Mouse (Mus musculus) embryonic facial prominence, embryonic 15.5 days (tissue): ENCODE data around the gene Pou3f1. TPM values are rescaled to one million over a fixed set of nuclear protein-coding genes. Genes with fewer than 3 reads are reported as not detected.
A peak's percentile ranks its signal among the peaks of the same experiment; 100 is the strongest.

Source experiments
- ATAC-seq: fragments of 200-750 bp; cut with Nextera tagmentation; 2 replicates; pipeline ENCODE4 v1.8.0; 2017; ENCODE audit warnings: low read depth, moderate TSS enrichment; ENCODE audit not compliant: insufficient number of reproducible peaks, low FRiP score, low TSS enrichment
- H3K27ac ChIP-seq: fragments of 300-500 bp; sonication (generic); replicated peaks from 2 replicates; pipeline ENCODE4 v1.5.1; 2015; ENCODE audit warnings: mild to moderate bottlenecking, inconsistent platforms
- H3K27me3 ChIP-seq: fragments of 300-500 bp; sonication (generic); 2 replicates; pipeline ENCODE4 v1.6.1; 2015; ENCODE audit warnings: inconsistent platforms
- H3K36me3 ChIP-seq: fragments of 300-500 bp; sonication (generic); 2 replicates; pipeline ENCODE4 v1.6.1; 2015; ENCODE audit warnings: mild to moderate bottlenecking, inconsistent platforms
- H3K4me1 ChIP-seq: fragments of 300-500 bp; sonication (generic); 2 replicates; pipeline ENCODE4 v1.6.1; 2015; ENCODE audit warnings: inconsistent platforms
- H3K4me2 ChIP-seq: fragments of 300-500 bp; sonication (generic); replicated peaks from 2 replicates; pipeline ENCODE4 v1.6.1; 2015; ENCODE audit warnings: mild to moderate bottlenecking, inconsistent platforms
- H3K4me3 ChIP-seq: fragments of 300-500 bp; sonication (generic); replicated peaks from 2 replicates; pipeline ENCODE4 v1.5.1; 2015; ENCODE audit warnings: mild to moderate bottlenecking, inconsistent platforms
- H3K9ac ChIP-seq: fragments of 300-500 bp; sonication (generic); 2 replicates; pipeline ENCODE4 v1.6.1; 2015; ENCODE audit warnings: inconsistent platforms
- H3K9me3 ChIP-seq: fragments of 300-500 bp; sonication (generic); replicated peaks from 2 replicates; pipeline ENCODE4 v1.6.1; 2016; ENCODE audit warnings: inconsistent platforms
- whole genome bisulfite sequencing: fragments of 180-500 bp; shearing (Covaris S2); methylation state at CpG from one replicate; pipeline ENCODE4 v1.1.7; 2015; 5-methylcytosine and 5-hydroxymethylcytosine counted together
- polyA plus RNA-seq: library from polyadenylated mRNA; unstranded; fragments of >200 nt; fragmentation: Nextera tagmentation; extraction: Ambion mirVana; gene quantifications from 2 replicates; pipeline ENCODE4 v1.2.1, GENCODE M21; 2015

Gene Pou3f1
- polyA plus RNA-seq, 1 experiment from 2014 or later, result 4.4 TPM

DNA sequence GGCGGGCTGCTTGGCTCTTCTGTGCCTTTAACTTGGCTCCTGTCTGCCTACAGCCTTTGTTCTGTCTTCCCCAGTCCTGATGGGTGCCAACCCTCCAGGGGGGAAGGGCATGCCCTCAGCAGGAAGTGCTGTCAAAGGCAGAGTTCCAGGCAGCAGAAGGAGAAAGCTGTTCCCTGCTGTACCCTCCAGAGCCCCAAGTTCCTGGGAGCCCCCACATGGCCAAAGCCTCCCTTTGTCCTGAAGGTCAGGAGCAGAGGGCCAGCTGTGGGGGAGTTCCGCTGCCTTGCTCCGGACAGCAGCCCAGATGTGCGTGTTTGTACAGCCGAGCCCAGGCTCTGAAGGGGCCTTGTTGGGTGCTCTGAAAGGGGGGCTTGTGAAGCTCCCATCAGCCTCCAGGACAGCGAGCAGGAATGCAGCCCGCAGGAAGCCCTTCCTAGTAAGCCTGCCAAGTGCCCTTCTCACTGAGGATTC, 32.5 kb upstream of the Pou3f1 start:
- Histone ChIP-seq H3K27me3 (no peaks in the 10 kb centered on the region), H3K9me3 (no peaks in the 10 kb centered on the region), H3K36me3 (no peaks in the 10 kb centered on the region), H3K4me2 (no peak overlapping the region), H3K9ac (no peak overlapping the region), H3K4me1 (peaks cover 10% of the 10 kb centered on the region; the same call in 1 of the 2 replicates), H3K4me3 (no peak overlapping the region), H3K27ac (no peak overlapping the region)
- ATAC-seq, result no peak
- WGBS, result 24% methylated on average over 7 of the region's 7 CpGs

DNA sequence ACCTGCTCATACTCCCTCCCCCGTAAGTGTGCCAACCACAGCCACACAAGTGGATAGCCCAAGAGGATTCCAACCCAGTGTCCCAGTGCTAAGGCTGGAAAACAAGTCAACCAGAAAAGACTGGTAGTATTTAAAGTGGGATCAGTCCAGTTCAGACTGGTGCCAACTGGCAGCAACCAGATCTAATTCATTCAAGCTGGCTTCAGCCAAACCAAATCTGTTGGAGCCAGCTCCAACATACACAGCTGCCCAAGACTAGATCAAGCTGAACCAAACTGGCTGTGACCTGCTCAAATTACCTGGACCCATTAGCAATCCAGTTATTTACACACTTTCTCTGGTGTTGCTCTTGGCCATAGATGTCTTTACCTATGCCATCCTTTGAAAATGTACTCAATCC, 29.8 kb upstream of the Pou3f1 start:
- Histone ChIP-seq H3K36me3 (no peaks in the 10 kb centered on the region), H3K27me3 (no peaks in the 10 kb centered on the region), H3K9me3 (no peaks in the 10 kb centered on the region), H3K27ac (no peak overlapping the region), H3K9ac (no peak overlapping the region), H3K4me3 (no peak overlapping the region), H3K4me1 (peaks cover 10% of the 10 kb centered on the region; the same call in 1 of the 2 replicates), H3K4me2 (no peak overlapping the region)
- ATAC-seq, result peak; percentile 61
- 57% methylated on average over 1 of the region's 1 CpGs for WGBS

DNA sequence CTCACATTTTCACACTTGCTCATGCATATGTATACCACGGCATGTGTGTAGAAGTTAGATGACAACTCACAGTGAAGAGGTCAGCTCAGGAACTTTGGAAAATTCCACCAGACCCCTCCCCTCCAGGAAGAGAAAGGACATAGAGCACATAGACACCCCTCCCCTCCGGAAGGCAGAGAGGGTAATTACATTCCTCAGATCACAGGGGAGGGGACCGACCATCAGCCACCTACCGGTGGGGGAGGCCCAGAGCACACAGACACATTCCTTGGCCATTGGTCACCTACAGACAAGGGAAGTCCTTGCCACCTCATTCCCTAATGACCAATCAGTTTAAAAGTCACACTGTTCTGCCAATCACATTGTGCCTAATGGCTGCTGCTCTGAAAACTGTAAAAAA, 25.2 kb upstream of the Pou3f1 start:
- no peaks in the 10 kb centered on the region for H3K4me1 ChIP-seq
- no peak overlapping the region for H3K4me3 ChIP-seq
- WGBS, result 55% methylated on average over 4 of the region's 4 CpGs
- H3K27ac ChIP-seq, result no peak overlapping the region
- H3K36me3 ChIP-seq, result no peaks in the 10 kb centered on the region
- H3K9me3 ChIP-seq, result no peaks in the 10 kb centered on the region
- peaks cover 6% of the 10 kb centered on the region; the same call in 1 of the 2 replicates for H3K27me3 ChIP-seq
- no peak overlapping the region for H3K4me2 ChIP-seq
- H3K9ac ChIP-seq, result no peak overlapping the region
- no peak for ATAC-seq

DNA sequence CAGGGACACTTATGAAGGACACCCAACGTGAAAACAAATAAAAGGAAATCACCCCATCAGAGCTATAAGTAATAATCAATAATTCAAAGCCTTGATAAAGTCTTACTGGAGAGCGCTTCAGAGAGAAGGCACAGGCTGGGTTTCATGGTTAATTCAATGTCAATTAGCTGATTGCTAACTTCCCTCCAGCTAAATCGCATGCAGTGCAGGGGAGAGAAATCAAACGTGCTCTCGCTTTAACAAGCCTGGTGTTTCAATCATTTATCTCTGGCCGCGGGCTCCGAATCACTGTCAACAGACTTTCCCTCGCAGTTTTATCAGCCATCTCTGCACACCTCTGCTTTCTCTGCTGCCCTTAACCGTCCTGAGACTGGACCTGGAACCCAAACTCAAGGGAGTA, 23.8 kb upstream of the Pou3f1 start:
- Histone ChIP-seq H3K4me1 (no peaks in the 10 kb centered on the region), H3K9ac (no peak overlapping the region), H3K4me2 (no peak overlapping the region), H3K36me3 (no peaks in the 10 kb centered on the region), H3K9me3 (no peaks in the 10 kb centered on the region), H3K27me3 (peaks cover 11% of the 10 kb centered on the region), H3K4me3 (no peak overlapping the region), H3K27ac (no peak overlapping the region)
- 63% methylated on average over 10 of the region's 10 CpGs for whole genome bisulfite sequencing
- ATAC-seq, result no peak

DNA sequence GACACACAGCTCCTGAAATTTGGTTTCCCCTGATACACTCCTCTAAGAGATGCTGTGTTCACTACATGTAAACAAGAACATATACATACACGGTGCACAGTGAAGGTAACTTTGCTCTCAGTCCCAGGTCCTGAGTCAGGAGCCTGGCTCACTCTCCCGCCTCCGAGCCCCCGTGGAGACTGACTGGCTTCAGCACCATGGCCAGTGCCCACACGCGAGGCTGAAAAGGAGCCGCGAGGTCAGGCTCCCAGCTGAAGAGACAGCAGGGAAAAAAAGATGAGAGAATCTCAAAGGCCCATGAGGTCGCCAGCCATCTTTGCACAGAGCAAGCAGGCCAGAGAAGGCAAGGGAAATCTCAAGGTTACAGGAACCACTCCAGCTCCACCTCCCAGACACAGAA, 23.3 kb upstream of the Pou3f1 start:
- no peak overlapping the region for H3K9ac ChIP-seq
- no peak overlapping the region for H3K27ac ChIP-seq
- peaks cover 11% of the 10 kb centered on the region for H3K27me3 ChIP-seq
- H3K4me1 ChIP-seq, result no peaks in the 10 kb centered on the region
- H3K4me2 ChIP-seq, result no peak overlapping the region
- no peak for ATAC-seq
- no peaks in the 10 kb centered on the region for H3K9me3 ChIP-seq
- no peaks in the 10 kb centered on the region for H3K36me3 ChIP-seq
- H3K4me3 ChIP-seq, result no peak overlapping the region
- 3% methylated on average over 9 of the region's 9 CpGs for WGBS

DNA sequence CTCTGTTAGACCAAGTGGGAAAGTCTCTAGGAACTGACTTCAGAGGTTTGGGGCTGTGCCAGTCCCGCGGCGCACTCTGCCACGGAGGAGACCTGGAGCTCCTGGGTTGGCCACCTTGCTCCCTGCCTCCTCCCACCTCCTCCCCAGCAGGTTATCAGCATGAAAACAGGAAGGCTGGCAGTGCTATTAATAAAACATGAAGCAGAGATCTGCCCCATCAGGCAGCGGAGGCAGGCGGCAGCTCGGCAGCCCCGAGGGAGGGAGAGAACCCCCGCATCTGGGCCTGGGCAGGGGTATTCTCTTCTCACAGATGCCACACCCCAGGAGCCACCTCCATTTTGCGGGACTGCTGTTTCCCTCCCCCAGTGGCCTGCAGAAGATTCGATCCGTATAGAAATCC, 16.9 kb upstream of the Pou3f1 start:
- no peak overlapping the region for H3K4me2 ChIP-seq
- H3K9ac ChIP-seq, result no peak overlapping the region
- peaks cover 11% of the 10 kb centered on the region for H3K27me3 ChIP-seq
- no peak overlapping the region for H3K4me3 ChIP-seq
- H3K9me3 ChIP-seq, result no peaks in the 10 kb centered on the region
- H3K27ac ChIP-seq, result no peak overlapping the region
- no peaks in the 10 kb centered on the region for H3K36me3 ChIP-seq
- 21% methylated on average over 12 of the region's 12 CpGs for WGBS
- no peak for ATAC-seq
- H3K4me1 ChIP-seq, result no peaks in the 10 kb centered on the region

DNA sequence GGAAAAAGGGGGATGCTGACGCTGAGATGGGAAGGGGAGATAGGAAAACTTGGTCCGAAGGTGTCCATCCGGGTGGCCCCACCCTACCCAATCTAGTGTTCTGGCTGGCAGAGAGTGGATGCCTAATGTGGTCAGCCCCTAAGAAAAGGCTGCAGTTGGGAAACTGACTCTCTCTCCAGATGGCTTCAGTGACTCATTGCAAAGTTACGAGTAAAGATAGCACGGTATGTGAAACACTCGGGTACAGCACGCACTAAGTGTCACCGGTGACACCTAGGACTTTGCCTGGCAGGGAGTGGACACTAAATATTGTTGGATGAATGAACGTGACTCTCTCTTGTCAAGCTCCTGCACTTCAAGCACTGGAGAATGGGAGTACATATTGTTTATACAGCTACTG, 12.7 kb upstream of the Pou3f1 start:
- no peak overlapping the region for H3K4me2 ChIP-seq
- peaks cover 10% of the 10 kb centered on the region; the same call in 1 of the 2 replicates for H3K4me1 ChIP-seq
- no peak for ATAC-seq
- H3K36me3 ChIP-seq, result no peaks in the 10 kb centered on the region
- WGBS, result 85% methylated on average over 9 of the region's 9 CpGs
- no peak overlapping the region for H3K27ac ChIP-seq
- no peaks in the 10 kb centered on the region for H3K9me3 ChIP-seq
- peaks cover 10% of the 10 kb centered on the region; the same call in 1 of the 2 replicates for H3K27me3 ChIP-seq
- no peak overlapping the region for H3K4me3 ChIP-seq
- H3K9ac ChIP-seq, result no peak overlapping the region

DNA sequence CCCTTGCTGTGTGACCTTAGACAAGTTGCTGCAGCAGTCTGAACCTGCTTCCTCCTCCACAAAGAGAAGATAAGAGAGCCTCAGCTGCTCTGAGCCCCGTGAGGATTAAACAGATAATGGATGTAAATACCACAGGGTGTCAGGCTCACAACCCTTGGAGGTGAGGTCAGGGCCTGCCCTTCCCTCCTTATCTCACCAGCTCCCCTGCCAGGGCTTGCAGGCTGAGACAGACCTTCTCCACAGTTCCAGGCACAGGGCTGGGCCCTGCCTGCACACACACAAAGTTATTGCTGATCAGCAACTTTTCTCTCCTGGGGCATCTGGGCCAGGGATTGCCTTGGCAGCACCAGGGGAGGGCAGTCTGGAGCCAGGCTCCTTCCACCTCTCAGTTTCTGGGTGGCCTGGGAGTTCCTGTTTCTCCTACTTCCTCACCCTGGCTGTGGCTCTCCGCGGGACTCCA, 11.6 kb upstream of the Pou3f1 start:
- WGBS, result 28% methylated on average over 3 of the region's 3 CpGs
- ATAC-seq, result no peak
- no peaks in the 10 kb centered on the region for H3K9me3 ChIP-seq
- H3K4me3 ChIP-seq, result no peak overlapping the region
- peaks cover 10% of the 10 kb centered on the region; the same call in 1 of the 2 replicates for H3K4me1 ChIP-seq
- no peak overlapping the region for H3K9ac ChIP-seq
- H3K36me3 ChIP-seq, result no peaks in the 10 kb centered on the region
- no peak overlapping the region for H3K4me2 ChIP-seq
- H3K27me3 ChIP-seq, result peaks cover 8% of the 10 kb centered on the region; the same call in 1 of the 2 replicates
- H3K27ac ChIP-seq, result no peak overlapping the region

DNA sequence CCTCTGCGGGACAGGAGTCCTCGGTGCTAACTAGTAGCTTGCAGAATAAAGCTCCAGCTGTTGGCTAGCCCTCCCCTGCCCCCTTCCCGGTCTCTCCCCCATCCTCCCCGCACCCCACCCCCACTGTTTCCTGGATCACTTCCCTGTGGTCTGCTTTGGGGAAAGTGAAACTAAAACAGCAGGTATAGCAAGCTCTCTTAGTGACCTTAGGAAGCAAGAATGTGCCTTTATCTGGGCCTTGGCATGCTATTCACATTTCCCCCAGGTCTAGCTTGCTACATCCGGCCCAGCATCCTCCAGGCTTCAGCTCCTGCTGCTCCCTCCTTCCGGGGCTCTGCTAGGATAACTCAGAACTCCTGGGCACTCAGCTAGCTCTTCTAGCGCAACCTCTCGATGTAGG, 10.0 kb upstream of the Pou3f1 start:
- Histone ChIP-seq H3K27me3 (peaks cover 8% of the 10 kb centered on the region; the same call in 1 of the 2 replicates), H3K9ac (no peak overlapping the region), H3K4me2 (peak overlapping the region; percentile 15), H3K27ac (no peak overlapping the region), H3K4me3 (no peak overlapping the region), H3K4me1 (peaks cover 10% of the 10 kb centered on the region; the same call in 1 of the 2 replicates), H3K36me3 (no peaks in the 10 kb centered on the region), H3K9me3 (no peaks in the 10 kb centered on the region)
- ATAC-seq, result peak; percentile 43; the same call in 1 of the 2 replicates
- 10% methylated on average over 8 of the region's 8 CpGs for WGBS

DNA sequence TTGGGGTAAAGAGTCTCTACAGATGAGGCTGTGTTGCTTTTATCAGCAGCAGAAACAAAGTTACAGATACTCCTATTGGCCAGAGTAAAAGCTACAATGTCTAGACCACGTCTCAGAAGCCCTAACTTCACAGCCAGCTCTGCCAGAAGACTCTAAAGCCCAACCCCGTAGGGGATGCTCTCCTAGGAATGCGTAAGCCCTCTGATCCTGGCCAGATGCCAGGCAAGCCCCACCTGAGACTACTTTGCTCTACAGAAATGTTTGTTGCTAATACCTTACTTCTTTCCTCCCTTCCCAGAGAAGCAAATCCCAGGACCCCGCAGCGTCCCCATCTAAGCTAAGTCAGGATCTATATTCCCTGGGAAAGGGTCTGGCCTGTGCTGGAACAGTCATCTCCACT, 8.7 kb upstream of the Pou3f1 start:
- no peaks in the 10 kb centered on the region for H3K9me3 ChIP-seq
- no peak overlapping the region for H3K4me2 ChIP-seq
- no peak overlapping the region for H3K9ac ChIP-seq
- H3K4me1 ChIP-seq, result peaks cover 10% of the 10 kb centered on the region; the same call in 1 of the 2 replicates
- H3K27me3 ChIP-seq, result peaks cover 14% of the 10 kb centered on the region
- no peak overlapping the region for H3K4me3 ChIP-seq
- no peak for ATAC-seq
- H3K36me3 ChIP-seq, result no peaks in the 10 kb centered on the region
- no peak overlapping the region for H3K27ac ChIP-seq
- 33% methylated on average over 5 of the region's 5 CpGs for WGBS

DNA sequence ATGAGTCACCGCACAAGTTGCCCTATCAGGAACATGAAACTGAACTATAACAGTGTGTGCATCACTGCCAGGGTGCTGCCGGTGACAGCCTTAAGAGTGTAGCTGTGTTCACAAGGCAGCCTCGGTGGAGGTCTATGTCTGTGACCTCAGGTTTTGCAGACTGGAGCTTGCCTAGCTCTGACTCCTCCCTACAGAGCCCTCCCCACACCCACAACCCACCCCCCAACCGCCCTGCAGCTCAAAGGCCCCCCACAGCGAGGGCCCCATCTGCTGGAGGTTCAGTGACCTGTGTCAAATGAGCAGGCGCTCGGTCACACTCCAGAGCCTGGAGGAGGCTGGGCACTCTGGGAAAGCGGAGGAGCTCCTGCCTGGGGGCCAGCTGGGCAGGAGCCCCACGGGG, 3.7 kb upstream of the Pou3f1 start:
- Histone ChIP-seq H3K4me2 (no peak overlapping the region), H3K4me1 (peaks cover 17% of the 10 kb centered on the region), H3K4me3 (no peak overlapping the region), H3K9me3 (no peaks in the 10 kb centered on the region), H3K36me3 (no peaks in the 10 kb centered on the region), H3K27ac (no peak overlapping the region), H3K27me3 (peaks cover 60% of the 10 kb centered on the region), H3K9ac (no peak overlapping the region)
- 6% methylated on average over 9 of the region's 9 CpGs for WGBS
- no peak for ATAC-seq
